Mouse (Mus musculus): ENCODE measurements around the gene Hras.

- TF ChIP-seq CTCF (IDR thresholded peaks at IDR 0.05; ENCODE audit: low read depth) (no peak), EP300 (IDR thresholded peaks at IDR 0.05; ENCODE audit: low read depth) (no peak)
Observed at GRCm38 (mm10) chr7:141190220-141190619, 3.6 kb downstream of the Hras start.

Measured in liver, postnatal 0 days (tissue).